Mouse (Mus musculus): ENCODE measurements at regions not wholly inside any gene's neighbourhood (a gene's known extent, or its start where the extent isn't known, plus 50 kb on each side); places are given as distances from the start of the nearest gene placed in this dataset.

DNA sequence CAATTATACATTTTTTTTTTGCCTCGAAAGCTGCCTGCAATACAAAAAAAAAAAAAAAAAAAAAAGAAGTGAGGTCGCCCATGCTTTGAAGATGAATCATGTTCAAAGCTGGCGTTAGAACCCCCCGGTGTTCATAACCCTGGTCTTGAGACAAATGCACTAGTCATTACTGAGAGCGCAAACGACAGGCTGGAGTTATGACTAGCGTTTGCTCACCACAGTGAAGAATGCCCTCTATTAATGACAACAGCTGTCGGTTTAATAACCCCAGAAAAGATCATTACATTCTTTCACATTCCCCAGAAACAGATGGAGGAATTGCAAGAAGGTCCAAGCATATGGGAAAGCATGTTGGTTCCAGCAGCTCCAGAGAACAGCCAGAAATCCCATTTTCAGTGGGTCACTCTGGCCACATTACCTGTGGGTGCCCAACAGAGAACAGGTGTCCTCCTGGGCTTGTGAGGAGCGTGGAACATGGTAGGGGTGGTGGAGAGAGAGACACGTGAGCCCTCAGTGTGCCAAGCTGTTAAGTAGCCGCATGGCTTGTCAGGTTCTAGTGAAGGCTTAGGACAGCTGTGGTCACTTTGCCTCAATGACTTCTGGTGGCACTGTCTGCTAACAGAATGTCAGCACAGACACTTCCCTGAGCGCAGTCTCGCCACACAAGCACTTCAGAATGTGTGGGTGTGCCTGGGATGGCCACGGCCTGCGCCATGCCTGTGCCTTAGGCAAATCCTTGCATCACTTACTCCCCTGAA, 60.4 kb downstream of the Aipl1 start:
- ChIA-PET CTCF (no interaction called here), POLR2A (interaction anchor here in 1 of 4 experiments (1.7 kb wide), 1 partner anchor 18 kb away, joined by 4 read pairs; no protein-coding TSS in a partner anchor)

DNA sequence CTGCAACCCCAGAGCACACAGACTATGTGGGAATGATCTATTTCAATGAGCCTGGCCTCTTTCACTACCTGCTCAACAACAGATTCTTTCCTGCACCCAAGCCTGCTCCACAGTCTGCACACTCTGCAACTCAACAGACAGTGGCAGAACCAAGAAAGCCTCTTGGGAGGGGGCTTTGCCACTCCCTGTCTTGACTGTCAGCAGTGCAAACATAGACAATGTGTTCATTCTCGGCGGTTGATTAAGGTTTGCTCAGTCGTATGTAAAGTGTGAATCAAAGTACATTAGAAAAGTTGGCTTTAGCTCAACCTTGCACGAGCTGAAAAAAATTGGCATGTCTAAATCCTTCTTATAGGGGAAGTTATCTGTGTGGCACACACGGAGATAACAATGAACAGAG, 66.0 kb downstream of the Aipl1 start:
- CTCF ChIA-PET: no interaction called here
- POLR2A ChIA-PET: no interaction called here

DNA sequence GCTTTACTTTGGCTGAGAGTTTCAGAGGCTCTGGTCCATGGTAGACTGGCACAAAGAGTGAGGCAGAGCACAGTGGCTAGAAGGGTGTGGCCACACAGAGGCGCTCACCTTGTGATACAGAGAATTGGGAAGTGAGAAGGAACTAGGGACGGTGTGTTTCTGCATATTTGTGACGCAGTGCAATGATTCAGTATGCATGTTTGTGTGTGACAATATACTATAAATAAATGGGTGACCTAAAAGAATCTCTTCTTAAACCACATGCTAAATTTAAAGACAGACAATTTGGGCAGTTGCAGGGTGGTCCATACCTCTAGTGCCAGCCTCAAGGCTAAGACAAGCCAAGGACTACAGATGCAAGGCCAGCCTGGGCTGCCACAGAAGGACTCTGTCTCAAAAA, 75.0 kb downstream of the Aipl1 start:
- POLR2A ChIA-PET: no interaction called here
- CTCF ChIA-PET: no interaction called here

DNA sequence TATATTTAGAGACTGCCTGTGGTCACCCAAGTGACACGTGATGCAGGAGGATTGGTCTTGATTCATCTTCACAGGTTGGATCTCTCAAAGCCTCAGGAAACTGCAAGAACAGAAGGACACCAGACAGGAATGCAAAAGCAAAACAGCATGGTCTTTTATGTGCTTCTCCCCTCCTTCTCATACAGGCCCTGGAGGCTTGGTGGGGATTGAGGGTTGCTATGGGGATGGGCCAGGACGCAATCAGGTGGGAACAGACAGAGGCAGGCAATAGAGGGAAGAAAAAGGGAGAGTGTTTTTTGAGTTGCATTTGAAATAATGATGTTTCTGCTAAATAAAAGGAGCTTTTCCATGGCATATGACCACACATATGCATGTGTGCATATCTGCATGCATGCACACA, 84.8 kb downstream of the Aipl1 start:
- POLR2A ChIA-PET: no interaction called here
- CTCF ChIA-PET: no interaction called here

DNA sequence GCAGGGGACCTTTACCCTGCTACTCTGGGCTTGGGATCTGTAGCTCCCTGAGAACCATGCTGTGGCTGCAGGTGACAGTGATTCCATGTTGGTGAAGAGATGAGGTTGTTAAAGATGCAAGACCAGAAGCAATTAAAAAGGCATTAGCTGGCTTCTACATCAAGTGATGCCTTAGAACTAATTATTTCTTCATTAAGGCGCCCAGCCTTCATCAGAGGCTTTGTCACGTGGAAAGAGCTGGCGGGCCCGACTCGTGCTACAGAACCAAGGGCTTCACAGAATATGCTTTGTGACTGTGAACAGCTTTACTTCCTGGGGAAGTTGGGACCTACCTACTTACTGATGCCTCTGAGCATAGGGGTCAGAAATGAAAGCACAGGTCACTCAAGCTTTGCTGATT, 90.1 kb downstream of the Aipl1 start:
- ChIA-PET POLR2A (interaction anchor here in 1 of 4 experiments (0.6 kb wide), 1 partner anchor 1300 kb away, joined by 6 read pairs; the partner anchor contains the start of gene Rnf167), CTCF (no interaction called here)

DNA sequence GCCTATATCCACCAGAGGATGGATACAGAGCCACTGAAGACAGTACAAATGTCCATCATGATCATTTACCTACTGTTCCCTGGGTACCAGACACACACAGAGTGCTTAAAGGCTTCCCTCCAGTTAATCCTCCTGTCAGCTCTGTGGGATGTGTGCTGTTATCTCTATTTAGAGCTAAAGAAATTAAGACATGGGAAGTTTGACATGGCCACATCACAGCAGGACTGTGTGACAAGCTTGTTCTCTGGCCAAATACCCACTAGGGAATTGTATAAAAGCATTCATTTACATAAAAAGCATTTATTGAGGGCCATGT, 92.3 kb downstream of the Aipl1 start:
- POLR2A ChIA-PET: no interaction called here
- CTCF ChIA-PET: no interaction called here

DNA sequence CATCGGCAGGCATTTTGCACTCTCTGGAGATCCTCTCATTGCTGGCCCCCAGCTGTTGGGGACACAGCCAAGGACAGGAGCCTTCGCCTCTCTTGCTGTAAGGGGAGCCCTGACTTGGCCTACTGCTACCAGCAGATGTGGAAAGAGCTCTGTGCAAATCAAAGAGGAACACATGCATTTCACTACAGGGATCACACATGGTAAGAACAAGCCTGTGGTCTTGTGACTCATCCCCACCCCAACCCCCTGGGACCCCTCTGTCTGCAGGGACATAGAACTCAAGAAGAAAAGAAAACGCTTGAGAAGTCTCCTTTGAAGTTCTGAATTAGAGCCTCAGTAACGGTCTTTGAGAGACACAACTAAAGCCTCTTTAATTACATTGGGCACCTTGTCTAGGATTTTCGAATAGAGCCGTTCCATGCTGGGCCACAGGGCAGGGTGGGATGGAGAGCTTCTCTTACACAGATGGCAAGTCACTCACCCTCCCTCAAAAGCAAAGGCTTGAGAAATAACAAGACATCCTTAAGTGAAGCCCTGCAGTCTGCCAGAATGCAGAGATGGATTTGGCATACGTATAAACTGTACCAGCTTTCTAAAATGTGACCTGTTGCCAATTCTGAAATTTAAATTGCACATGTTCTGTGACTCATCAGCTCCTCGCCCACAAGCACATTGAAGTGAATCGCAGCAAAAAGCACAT, 92.8 kb downstream of the Aipl1 start:
- POLR2A ChIA-PET: interaction anchor here in 1 of 4 experiments (1.0 kb wide), 1 partner anchor 47 kb away, joined by 8 read pairs; no protein-coding TSS in a partner anchor

DNA sequence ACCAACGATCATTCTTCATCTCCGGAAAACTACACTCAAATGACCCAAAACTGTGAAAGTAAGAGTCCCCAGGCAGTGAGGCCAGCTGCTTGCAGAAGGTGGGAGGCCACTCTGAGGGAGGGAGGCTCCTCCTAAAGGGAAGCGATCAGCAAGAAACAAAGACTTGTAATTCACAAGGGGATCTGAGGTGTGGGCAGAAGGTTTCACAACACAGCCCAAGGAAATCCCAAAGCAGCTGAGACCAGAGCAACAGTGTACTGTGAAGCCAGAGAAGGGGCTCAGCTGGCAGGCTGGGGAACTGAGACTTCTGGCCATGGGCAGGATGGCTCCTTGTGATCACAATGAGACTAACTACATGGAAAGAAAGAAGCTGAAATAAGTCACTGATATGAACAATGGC, 93.8 kb downstream of the Aipl1 start:
- POLR2A ChIA-PET: interaction anchor here in 1 of 4 experiments (1.0 kb wide), 1 partner anchor 48 kb away, joined by 8 read pairs; no protein-coding TSS in a partner anchor
- CTCF ChIA-PET: no interaction called here

More for the DNA sequence above, 92.8 kb downstream of the Aipl1 start:
- CTCF ChIA-PET: no interaction called here

DNA sequence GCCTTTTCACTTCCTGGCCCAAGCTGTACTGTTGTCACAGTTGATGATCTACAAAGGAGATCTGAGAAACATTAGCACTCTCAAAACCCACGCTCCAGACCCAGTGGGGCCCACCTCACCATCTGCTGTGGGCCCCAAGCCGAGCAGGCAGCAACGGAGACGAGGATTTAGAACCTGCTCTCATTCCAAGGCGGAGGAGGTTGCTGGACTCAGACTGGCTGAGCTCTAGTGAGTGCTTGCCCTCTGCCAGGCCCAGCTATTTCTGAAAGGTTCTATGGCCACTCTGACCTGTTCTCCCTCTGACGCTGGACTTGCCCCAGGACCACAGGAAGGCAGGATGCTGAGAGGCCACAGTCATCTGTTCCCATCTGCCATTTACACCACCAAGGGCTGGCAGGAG, 98.2 kb downstream of the Aipl1 start:
- POLR2A ChIA-PET: no interaction called here
- CTCF ChIA-PET: no interaction called here

DNA sequence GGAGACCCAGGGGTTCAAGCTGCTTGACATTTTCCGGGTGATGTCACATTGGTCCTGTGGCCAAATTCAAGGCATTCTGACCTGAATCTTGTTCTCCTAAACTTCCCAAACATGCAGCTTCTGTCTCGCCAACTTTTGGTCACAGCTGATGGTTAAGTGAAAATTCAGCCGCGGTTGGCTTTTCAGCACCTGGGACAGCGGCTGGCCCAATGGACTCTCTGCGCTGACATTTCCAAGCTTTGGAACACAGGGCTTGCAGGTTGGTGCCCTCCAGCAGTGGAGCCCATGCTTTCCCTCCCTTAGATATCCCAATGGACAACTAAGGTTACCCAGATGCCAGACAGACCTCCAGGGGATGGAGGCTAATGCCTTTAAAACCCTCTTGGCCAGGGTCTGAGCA, 100.2 kb downstream of the Aipl1 start:
- CTCF ChIA-PET: no interaction called here
- POLR2A ChIA-PET: no interaction called here

DNA sequence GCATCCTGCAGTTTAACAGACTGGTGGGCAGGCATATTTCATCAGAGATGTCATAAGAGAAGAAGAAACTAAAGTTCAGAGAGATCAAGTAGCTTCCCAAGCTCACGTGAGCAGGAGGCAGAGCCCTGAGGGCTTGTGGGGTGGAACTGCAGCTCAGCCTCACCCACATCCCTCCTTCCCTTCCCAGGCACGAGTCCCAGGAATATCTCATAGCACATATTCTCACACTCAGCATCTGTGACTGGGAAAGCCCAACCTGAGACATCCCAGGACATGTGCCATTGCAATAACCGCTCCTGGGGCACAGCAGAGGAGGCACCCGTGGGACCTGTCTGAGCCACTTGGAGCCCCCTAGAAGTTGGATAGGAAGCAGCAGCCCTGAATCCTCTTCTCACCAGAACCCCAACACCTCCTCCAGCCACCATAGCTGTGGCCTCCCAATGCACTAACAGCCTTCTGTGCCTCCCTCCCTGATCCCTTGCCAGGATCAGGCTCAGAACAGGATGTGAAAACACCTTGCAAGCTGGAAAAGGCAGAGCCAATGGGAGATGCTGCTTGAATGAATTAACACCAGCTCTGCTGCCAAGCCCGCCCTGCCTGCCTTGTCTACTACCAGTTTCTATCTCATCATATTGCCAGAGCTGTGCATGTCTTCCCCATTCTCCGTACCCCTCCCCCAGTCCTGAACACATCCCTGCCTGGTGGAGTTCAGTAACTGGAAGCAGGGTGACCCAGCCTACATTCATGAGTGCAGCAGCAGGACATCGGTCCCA, 107.4 kb downstream of the Aipl1 start:
- ChIA-PET CTCF (interaction anchor here in 1 of 4 experiments (0.6 kb wide), 1 partner anchor 97 kb away, joined by 3 read pairs; no protein-coding TSS in a partner anchor), POLR2A (no interaction called here)

DNA sequence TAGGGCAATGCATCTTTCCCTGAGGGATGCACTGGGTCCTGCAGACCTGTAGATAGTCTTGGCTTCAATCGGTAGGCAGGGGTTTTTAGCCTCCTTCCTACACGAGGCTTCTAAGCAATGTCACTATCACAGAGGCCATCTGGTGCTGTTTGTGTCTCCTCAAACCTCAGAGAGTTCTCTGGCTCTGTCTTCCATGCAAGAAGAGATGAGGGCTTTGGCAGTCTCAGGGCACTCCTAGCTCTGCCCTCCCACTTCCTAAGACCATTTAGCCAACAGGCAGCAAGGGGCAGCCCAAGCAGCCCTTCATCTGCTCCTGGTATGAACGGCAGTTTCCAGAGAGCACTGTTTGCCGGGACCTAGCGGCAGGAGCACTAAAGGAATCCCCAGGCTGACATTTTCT, 122.6 kb downstream of the Aipl1 start:
- ChIA-PET CTCF (interaction anchor here in 1 of 4 experiments (0.7 kb wide), 1 partner anchor 109 kb away, joined by 3 read pairs; no protein-coding TSS in a partner anchor), POLR2A (interaction anchor here in 1 of 4 experiments (1.0 kb wide), 1 partner anchor 12 kb away, joined by 4 read pairs; no protein-coding TSS in a partner anchor)

DNA sequence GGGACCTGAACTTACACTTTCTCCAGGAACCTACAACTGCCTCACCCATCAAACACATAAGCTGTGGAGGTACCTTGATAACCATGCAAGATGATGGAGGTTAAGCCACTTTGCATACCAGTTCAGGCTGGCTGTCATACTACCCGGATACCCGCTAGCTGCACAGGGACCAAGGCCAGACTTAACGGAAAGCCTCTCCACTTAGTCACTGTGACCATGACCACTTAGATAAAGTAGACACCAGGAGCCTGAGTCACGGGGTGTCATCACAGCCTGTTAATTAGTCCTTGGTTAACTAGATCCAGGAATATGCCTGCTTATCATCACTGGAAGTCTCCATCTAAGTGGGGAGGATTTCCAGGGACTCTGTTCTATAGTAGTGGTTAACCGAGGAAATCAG, 124.7 kb downstream of the Aipl1 start:
- POLR2A ChIA-PET: no interaction called here

DNA sequence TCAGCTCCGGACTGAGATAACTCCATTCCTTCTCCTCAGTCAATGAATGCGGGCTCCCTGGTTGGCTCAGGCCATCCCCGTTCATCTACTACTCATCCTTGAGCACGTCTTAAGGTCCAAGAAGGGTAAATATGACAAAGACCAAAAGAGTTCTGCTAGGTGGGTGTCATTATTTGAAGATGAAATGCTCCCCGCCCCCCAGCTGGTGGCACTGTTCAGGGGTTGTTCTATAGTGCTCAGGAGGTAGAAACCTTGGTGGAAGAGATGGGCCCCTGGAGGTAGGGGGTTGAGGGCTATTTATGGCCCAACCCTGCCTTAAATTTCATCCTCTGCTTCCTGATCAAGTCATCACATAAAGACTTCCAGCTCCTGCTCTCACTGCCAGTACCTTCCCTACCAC, 126.0 kb downstream of the Aipl1 start:
- ChIA-PET POLR2A (no interaction called here), CTCF (no interaction called here)

More for the DNA sequence above, 124.7 kb downstream of the Aipl1 start:
- CTCF ChIA-PET: no interaction called here

DNA sequence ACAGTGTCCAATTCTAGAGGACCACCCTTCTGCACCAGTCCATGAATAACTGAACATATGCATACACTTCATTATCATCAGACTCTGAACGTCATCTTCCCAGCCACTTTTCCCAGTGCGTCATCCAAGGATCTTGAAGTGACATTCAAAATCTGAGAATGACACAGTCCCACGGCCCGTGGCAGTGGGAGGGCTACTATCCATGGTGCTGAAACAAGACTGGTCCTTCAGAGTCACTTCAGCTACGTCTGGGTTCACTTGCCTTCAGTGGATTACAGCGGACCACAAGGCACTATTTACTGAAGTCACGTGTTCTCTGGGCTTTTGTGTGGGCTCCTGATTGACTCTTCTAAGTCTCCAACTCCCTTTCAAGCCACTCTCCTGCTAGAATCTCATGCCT, 128.7 kb downstream of the Aipl1 start:
- POLR2A ChIA-PET: no interaction called here
- CTCF ChIA-PET: interaction anchor here in 1 of 4 experiments (0.6 kb wide), 1 partner anchor 829 kb away, joined by 7 read pairs; no protein-coding TSS in a partner anchor

DNA sequence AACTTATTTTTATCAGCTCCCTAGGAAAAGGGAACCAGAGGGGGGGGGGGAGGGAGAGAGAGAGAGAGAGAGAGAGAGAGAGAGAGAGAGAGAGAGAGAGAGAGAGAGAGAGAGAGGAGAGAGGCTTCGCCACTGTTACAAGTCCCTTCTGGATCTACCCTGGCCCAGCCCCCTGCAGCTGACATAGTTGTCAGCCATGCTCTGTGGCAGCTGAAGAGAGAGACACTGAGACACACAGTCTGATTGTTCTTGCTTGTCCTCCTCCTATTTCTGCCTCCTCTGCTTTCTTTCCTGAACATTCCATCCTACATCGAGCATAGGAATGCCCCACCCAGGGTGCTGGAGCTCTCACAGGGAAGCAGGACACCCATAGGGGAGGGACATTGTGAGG, 134.3 kb downstream of the Aipl1 start:
- ChIA-PET CTCF (no interaction called here), POLR2A (interaction anchor here in 1 of 4 experiments (0.6 to 1.5 kb wide), 2 partner anchors 12 to 196 kb away, joined by 3 to 4 read pairs; no protein-coding TSS in a partner anchor)

DNA sequence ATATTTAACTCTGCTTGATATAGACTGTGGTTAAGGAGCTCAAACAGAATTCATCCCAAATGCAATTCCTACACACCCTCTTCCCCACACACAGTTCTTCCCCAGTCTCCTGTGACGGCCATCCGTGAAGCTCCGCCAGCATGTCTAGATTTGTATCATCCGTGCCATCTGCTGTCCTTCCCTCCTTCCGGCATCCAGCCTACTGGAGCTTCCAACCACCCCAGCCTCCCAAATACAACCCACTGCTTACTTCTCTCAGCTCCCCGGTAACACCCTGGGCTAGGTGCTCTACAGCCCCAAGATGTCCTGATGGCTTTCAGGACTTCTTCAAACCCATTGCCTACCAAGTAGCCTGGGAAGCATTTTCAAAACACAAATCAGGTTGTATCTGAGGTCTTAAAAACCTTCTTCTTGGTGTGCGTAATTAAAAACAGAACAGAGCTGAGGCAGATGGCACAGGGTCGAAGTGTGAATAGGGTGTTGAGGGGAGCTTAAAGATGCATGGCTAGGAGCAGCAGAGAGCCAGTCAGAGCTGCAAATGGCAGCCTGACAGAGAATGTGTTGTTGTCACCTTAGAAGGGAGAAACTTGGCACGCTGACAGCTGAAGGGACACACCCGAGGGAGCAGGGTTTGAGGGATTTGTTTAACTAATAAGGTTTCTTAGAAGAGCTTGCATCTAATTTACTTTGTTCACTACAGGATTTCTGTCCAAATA, 134.8 kb downstream of the Aipl1 start:
- CTCF ChIA-PET: interaction anchor here in 1 of 4 experiments (1.5 kb wide), 1 partner anchor 135 kb away, joined by 5 read pairs; no protein-coding TSS in a partner anchor
- POLR2A ChIA-PET: interaction anchor here in 1 of 4 experiments (0.6 to 1.5 kb wide), 2 partner anchors 13 to 197 kb away, joined by 3 to 4 read pairs; no protein-coding TSS in a partner anchor

DNA sequence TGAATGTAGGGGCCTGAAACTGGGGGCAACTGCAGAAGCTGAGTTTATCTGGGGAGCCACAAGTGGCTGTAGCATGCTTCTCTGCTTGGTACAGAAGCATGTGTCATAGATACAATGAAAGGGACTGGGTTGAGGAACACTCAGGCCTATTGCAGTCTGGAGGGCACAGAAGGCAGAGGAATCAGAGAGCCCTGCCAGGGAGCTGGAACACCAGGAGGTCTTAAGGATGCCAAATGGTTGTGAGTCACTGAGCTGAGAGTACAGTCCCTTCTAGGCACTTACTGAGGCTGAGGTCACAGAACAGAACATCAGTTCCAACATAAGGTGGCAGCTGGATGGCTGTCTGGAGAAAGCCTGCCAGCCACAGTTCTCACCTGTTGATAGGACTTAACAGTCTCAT, 136.5 kb downstream of the Aipl1 start:
- ChIA-PET POLR2A (interaction anchor here in 1 of 4 experiments (0.7 kb wide), 1 partner anchor 31 kb away, joined by 3 read pairs; no protein-coding TSS in a partner anchor), CTCF (interaction anchor here in 1 of 4 experiments (1.4 to 1.5 kb wide), 2 partner anchors 125 to 137 kb away, joined by 4 to 5 read pairs; no protein-coding TSS in a partner anchor)

DNA sequence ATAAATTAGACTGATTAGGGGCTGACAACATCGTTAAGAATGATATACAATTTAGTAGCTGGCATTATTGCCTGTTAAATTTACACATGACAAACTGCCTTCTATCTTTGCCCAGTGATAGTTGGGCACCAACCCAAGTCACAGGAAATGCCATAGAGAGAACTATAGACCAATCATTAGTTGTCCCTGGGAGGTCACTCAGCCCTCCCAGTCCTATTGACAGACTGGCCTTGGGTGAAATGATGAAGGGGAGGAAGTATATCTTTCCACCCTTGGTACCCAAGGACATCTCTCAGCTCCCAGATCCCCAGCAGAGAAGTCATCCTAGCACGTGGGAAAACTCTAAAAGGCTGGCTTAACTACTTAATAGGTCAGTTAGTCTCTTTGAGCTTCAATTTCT, 139.8 kb downstream of the Aipl1 start:
- ChIA-PET CTCF (interaction anchor here in 2 of 4 experiments (0.6 to 1.0 kb wide), 2 partner anchors 129 to 539 kb away, joined by 3 read pairs; no protein-coding TSS in a partner anchor), POLR2A (no interaction called here)
